Mouse (Mus musculus) cerebellum, adult 2 months (tissue): ENCODE data around the gene Nfyb. TPM values are rescaled to one million over a fixed set of nuclear protein-coding genes. Genes with fewer than 3 reads are reported as not detected.

Experiments
- DNase-seq, 2 experiments: peaks; one replicate each; pipeline ENCODE4 v3.0.0; 2021
- H3K27ac ChIP-seq: fragments of 200-500 bp; 2 replicates; pipeline ENCODE4 v1.5.1; 2012; ENCODE audit warnings: low read length, control low read depth, inconsistent platforms; ENCODE audit not compliant: insufficient read depth
- H3K27me3 ChIP-seq: fragments of 200-500 bp; 2 replicates; pipeline ENCODE4 v1.6.1; 2012; ENCODE audit warnings: inconsistent platforms, mild to moderate bottlenecking, low read length, moderate library complexity; ENCODE audit not compliant: control insufficient read depth, insufficient read depth
- H3K4me1 ChIP-seq: fragments of 200-500 bp; 2 replicates; pipeline ENCODE4 v1.6.1; 2011; ENCODE audit warnings: low read length; ENCODE audit not compliant: control insufficient read depth, insufficient read depth
- H3K4me3 ChIP-seq: fragments of 200-500 bp; replicated peaks from 2 replicates; pipeline ENCODE3; 2011; ENCODE audit warnings: mild to moderate bottlenecking, low read depth, low read length, control low read depth; ENCODE audit not compliant: insufficient read depth
- CTCF ChIP-seq: fragments of 200-500 bp; IDR thresholded peaks from 2 replicates; pipeline ENCODE4 v1.5.1; 2011; ENCODE audit warnings: low read depth, mild to moderate bottlenecking, control low read depth, low read length, moderate library complexity, borderline replicate concordance; ENCODE audit not compliant: insufficient read depth
- POLR2A ChIP-seq: fragments of 200-500 bp; IDR thresholded peaks from 2 replicates; pipeline ENCODE4 v1.6.1; 2011; ENCODE audit warnings: low read length, control low read depth, borderline replicate concordance; ENCODE audit not compliant: insufficient read depth
- WGBS: fragments of 180-500 bp; shearing (Covaris S2); methylation state at CpG from one replicate; pipeline ENCODE4 v1.1.7; 2018; 5-methylcytosine and 5-hydroxymethylcytosine counted together
- polyA plus RNA-seq: library from polyadenylated mRNA; depleted of rRNA; stranded (reverse); fragments of >200 nt; gene quantifications from 2 replicates; pipeline ENCODE4 v1.2.3, GENCODE M21; 2012

Nfyb gene
- polyA plus RNA-seq, 1 experiment: 28.7 TPM

- TF ChIP-seq POLR2A: no peak
- Histone ChIP-seq H3K27me3 (no peaks in the 10 kb centered on the region), H3K27ac (no peak overlapping the region), H3K4me3 (no peak overlapping the region), H3K4me1 (no peaks in the 10 kb centered on the region)
- DNase-seq: no peak
- 93% methylated on average over 3 of the region's 3 CpGs for WGBS
Measured at GRCm38 (mm10) chr10:82791713-82792112, 27.8 kb upstream of the Nfyb start.

GRCm38 (mm10) chr10:82790504-82790903 lies 26.6 kb upstream of the Nfyb start:
- 86% methylated on average over 5 of the region's 5 CpGs for WGBS

GRCm38 (mm10) chr10:82789181-82789580 lies 25.2 kb upstream of the Nfyb start:
- H3K27ac ChIP-seq: no peak overlapping the region
- no peak overlapping the region for H3K4me3 ChIP-seq
- H3K4me1 ChIP-seq: no peaks in the 10 kb centered on the region
- TF ChIP-seq CTCF (no peak), POLR2A (no peak)
- no peaks in the 10 kb centered on the region for H3K27me3 ChIP-seq
- no peak for DNase-seq

More at GRCm38 (mm10) chr10:82790504-82790903, 26.6 kb upstream of the Nfyb start:
- Histone ChIP-seq H3K27me3 (no peaks in the 10 kb centered on the region), H3K4me3 (no peak overlapping the region), H3K27ac (no peak overlapping the region), H3K4me1 (no peaks in the 10 kb centered on the region)
- no peak for DNase-seq
- TF ChIP-seq POLR2A (no peak), CTCF (no peak)

DNA sequence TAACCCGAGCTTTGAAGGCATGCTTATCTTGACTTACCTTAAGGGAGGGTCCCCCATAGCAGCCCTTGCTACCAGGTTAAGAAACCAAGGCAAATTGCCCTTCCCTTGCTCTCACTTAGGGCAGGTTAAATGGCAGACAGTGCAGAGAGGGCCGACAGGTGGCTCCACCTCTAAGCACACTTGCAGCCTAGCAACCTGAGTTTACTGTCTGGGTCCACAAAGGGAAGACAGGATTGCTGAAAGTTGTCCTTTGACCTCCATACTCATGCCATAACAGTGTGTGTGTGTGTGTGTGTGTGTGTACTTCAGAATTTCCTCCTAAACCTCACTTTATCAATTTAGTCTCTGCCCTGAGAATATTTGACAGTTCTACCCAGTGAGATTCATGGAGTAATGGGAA lies 18.5 kb upstream of the Nfyb start:
- Histone ChIP-seq H3K4me3 (no peak overlapping the region), H3K4me1 (no peaks in the 10 kb centered on the region; the same call in 1 of the 2 replicates), H3K27me3 (no peaks in the 10 kb centered on the region), H3K27ac (no peak overlapping the region)
- DNase-seq: no peak
- 54% methylated on average over 2 of the region's 2 CpGs for WGBS
- no peak for TF ChIP-seq POLR2A
- TF ChIP-seq CTCF: no peak

DNA sequence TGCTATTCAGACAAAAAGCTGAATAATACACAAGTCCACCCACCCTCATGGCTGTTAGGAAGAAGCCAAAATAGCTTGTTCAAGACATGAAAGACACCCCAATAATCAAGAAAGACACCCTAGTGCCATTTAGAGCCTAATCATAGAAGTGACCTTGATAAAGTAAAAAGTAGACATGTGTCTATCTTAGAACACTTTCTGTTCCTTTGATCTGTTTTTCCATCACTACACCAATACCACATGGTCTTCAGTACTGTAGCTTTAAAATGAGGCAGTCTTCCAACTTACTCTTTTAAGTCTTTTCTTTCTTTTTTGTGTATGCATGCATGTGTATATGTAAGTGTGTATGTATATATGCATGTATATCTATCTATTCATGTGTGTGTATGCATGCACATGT lies 16.9 kb upstream of the Nfyb start:
- Histone ChIP-seq H3K27ac (no peak overlapping the region), H3K4me3 (no peak overlapping the region), H3K27me3 (no peaks in the 10 kb centered on the region), H3K4me1 (no peaks in the 10 kb centered on the region; the same call in 1 of the 2 replicates)
- DNase-seq: no peak
- no peak for TF ChIP-seq POLR2A
- no peak for TF ChIP-seq CTCF

DNA sequence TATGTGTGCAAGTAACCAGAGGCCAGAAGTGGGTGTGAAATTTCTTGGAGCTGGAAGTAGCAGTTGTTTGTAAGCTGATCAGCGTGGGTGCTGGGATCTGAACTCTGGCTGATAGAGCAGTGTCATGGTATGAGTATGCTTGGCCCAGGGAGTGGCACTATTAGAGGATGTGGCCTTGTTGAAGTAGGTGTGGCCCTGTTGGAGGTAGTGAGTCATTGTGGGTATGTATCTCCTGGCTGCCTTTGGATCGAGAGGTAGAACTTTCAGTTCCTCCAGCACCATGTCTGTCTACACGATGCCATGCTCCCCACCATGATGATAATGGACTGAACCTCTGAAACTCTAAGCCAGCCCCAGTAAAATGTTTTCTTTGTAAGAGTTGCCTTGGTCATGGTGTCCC lies 16.4 kb upstream of the Nfyb start:
- Histone ChIP-seq H3K4me3 (no peak overlapping the region), H3K27ac (no peak overlapping the region), H3K27me3 (no peaks in the 10 kb centered on the region), H3K4me1 (no peaks in the 10 kb centered on the region; the same call in 1 of the 2 replicates)
- TF ChIP-seq POLR2A (no peak), CTCF (no peak)
- WGBS: 94% methylated on average over 3 of the region's 3 CpGs
- no peak for DNase-seq

- Histone ChIP-seq H3K27me3 (no peaks in the 10 kb centered on the region), H3K4me1 (no peaks in the 10 kb centered on the region; the same call in 1 of the 2 replicates), H3K4me3 (no peak overlapping the region), H3K27ac (no peak overlapping the region)
- no peak for DNase-seq
- TF ChIP-seq POLR2A (no peak), CTCF (no peak)
- WGBS: over 99% methylated on average over 14 of the region's 14 CpGs
Measured at GRCm38 (mm10) chr10:82779831-82780230, 15.9 kb upstream of the Nfyb start.

DNA sequence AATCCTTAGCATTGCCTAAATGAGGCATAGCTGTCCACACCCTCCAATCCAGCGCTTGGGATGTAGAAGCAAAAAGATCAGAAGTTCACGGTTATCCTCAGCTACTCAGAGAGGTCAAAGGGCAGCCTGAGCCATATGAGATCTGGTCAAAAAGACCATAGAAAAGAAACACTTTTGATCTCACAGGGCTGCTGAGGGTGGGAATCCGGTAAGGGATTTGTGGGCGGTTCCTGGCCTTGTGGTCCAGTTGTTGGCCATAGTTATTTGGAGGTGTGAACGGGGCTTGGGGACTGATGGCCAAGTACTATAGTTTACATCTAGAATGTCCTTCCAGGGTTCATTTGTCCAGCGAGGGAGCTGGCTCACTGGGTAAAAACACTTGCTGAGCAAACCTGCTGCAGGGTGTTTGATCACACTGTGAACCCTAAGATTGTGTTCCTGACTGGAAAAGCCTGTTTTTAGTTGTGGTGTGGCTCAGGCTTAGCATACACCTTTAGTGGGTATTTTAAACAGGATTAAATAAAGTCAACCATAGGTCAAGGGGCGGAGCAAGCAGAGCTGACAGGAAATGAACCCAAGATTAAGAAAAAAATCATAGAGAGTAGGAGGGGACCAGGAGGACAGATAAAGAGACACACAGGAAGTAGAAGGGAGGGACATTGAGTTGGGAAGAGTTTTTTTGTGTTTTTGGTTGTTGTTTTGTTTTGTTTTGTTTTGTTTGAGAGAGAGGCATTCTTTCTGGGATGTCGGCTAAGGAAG lies 15.0 kb upstream of the Nfyb start:
- no peaks in the 10 kb centered on the region; the same call in 1 of the 2 replicates for H3K4me1 ChIP-seq
- TF ChIP-seq CTCF (no peak), POLR2A (no peak)
- no peak overlapping the region for H3K27ac ChIP-seq
- H3K4me3 ChIP-seq: no peak overlapping the region
- DNase-seq: no peak
- H3K27me3 ChIP-seq: no peaks in the 10 kb centered on the region
- 85% methylated on average over 8 of the region's 8 CpGs for WGBS
